Mouse (Mus musculus) G1E (cell line): ENCODE results near the gene Dusp28. TPM values are rescaled to one million over a fixed set of nuclear protein-coding genes. Genes with fewer than 3 reads are reported as not detected.
A peak's percentile ranks its signal among the peaks of the same experiment; 100 is the strongest.

Experiments
- ATAC-seq: 2 replicates; pipeline ENCODE4 v1.8.0; 2016; ENCODE audit warnings: mild to moderate bottlenecking; ENCODE audit not compliant: insufficient number of reproducible peaks, poor library complexity, low FRiP score, severe bottlenecking; ENCODE audit errors: extremely low read depth
- DNase-seq: peaks from one replicate; pipeline ENCODE4 v3.0.0; 2012; ENCODE audit warnings: low spot score
- H3K27me3 ChIP-seq: 2 replicates; pipeline ENCODE4 v1.6.1; 2012; ENCODE audit warnings: mild to moderate bottlenecking, low read length, inconsistent platforms; ENCODE audit not compliant: insufficient read depth
- H3K36me3 ChIP-seq: replicated peaks from 2 replicates; pipeline ENCODE3; 2012; ENCODE audit warnings: mild to moderate bottlenecking, inconsistent platforms
- H3K4me1 ChIP-seq: 2 replicates; pipeline ENCODE4 v1.6.1; 2012; ENCODE audit warnings: low read depth, low read length, inconsistent platforms, mixed read lengths; ENCODE audit not compliant: insufficient read depth
- H3K4me3 ChIP-seq: 2 replicates; pipeline ENCODE4 v1.5.1; 2012; ENCODE audit warnings: low read depth, mild to moderate bottlenecking, inconsistent platforms, low read length, moderate library complexity, mixed read lengths
- H3K9me3 ChIP-seq: replicated peaks from 2 replicates; pipeline ENCODE4 v1.6.1; 2012; ENCODE audit warnings: inconsistent platforms
- CTCF ChIP-seq: IDR thresholded peaks from 2 replicates; pipeline ENCODE4 v1.5.1; 2012; ENCODE audit warnings: low read depth, low read length, inconsistent platforms, mixed read lengths
- GATA1 ChIP-seq: IDR thresholded peaks from 2 replicates; pipeline ENCODE4 v1.6.1; 2012; ENCODE audit warnings: borderline replicate concordance, low read length, inconsistent platforms, mixed read lengths
- GATA2 ChIP-seq: IDR thresholded peaks from 2 replicates; pipeline ENCODE4 v1.6.1; 2012; ENCODE audit warnings: low read depth, low read length, inconsistent platforms, borderline replicate concordance
- POLR2AphosphoS5 ChIP-seq: IDR thresholded peaks from 2 replicates; pipeline ENCODE4 v1.6.1; 2012; ENCODE audit warnings: low read depth, low read length, inconsistent platforms; ENCODE audit not compliant: insufficient replicate concordance
- TAL1 ChIP-seq: conservative IDR thresholded peaks from 2 replicates; pipeline ENCODE4 v1.6.1; 2012; ENCODE audit warnings: low read depth, low read length, inconsistent platforms, mixed read lengths
- polyA plus RNA-seq: library from polyadenylated mRNA; stranded (reverse); fragments of >175 nt; gene quantifications from 2 replicates; pipeline ENCODE4 v1.2.3, GENCODE M21; 2012
- total RNA-seq, 2 experiments: library from RNA; stranded (forward) in 1 of 2; stranded (reverse) in 1 of 2; fragments of 200-1000 nt in 1 of 2; fragments of >200 nt in 1 of 2; fragmentation: Nextera tagmentation in 1 of 2; gene quantifications; 2 replicates each; pipeline ENCODE4 v1.2.3; 2014 to 2017

Dusp28 gene
- total and polyA plus RNA-seq, 3 experiments = 4.9 to 13.2 (median 8.0) TPM

- Histone ChIP-seq H3K4me3 (peak overlapping the region; percentile 80), H3K27me3 (no peaks in the 10 kb centered on the region), H3K4me1 (peaks cover 57% of the 10 kb centered on the region), H3K9me3 (no peaks in the 10 kb centered on the region), H3K36me3 (peaks cover 53% of the 10 kb centered on the region)
- ATAC-seq = no peak
- peak; percentile 39 for DNase-seq
- no peak for TF ChIP-seq POLR2AphosphoS5
- no peak for TF ChIP-seq GATA2
- TF ChIP-seq TAL1 = no peak
- no peak for TF ChIP-seq CTCF
- TF ChIP-seq GATA1 = no peak
Observed at GRCm38 (mm10) chr1:92911721-92912138, 4.9 kb downstream of the Dusp28 start.

GRCm38 (mm10) chr1:92912286-92912685 lies 5.5 kb downstream of the Dusp28 start:
- Histone ChIP-seq H3K36me3 (peaks cover 59% of the 10 kb centered on the region), H3K4me1 (peaks cover 57% of the 10 kb centered on the region), H3K4me3 (peak overlapping the region; percentile 80; the same call in 1 of the 2 replicates), H3K27me3 (no peaks in the 10 kb centered on the region), H3K9me3 (no peaks in the 10 kb centered on the region)
- ATAC-seq = peak; percentile 15; the same call in 1 of the 2 replicates
- DNase-seq = peak; percentile 58
- TF ChIP-seq POLR2AphosphoS5 (no peak), GATA1 (no peak), GATA2 (no peak), TAL1 (no peak), CTCF (no peak)

- Histone ChIP-seq H3K4me3 (no peak overlapping the region), H3K4me1 (peaks cover 39% of the 10 kb centered on the region), H3K27me3 (no peaks in the 10 kb centered on the region), H3K36me3 (peaks cover 76% of the 10 kb centered on the region), H3K9me3 (no peaks in the 10 kb centered on the region)
- TF ChIP-seq CTCF = no peak
- TF ChIP-seq TAL1 = no peak
- TF ChIP-seq POLR2AphosphoS5 = no peak
- TF ChIP-seq GATA2 = no peak
- no peak for TF ChIP-seq GATA1
- ATAC-seq = no peak
- no peak for DNase-seq
Observed at GRCm38 (mm10) chr1:92914239-92914638, 7.5 kb downstream of the Dusp28 start.

- no peak for TF ChIP-seq GATA1
- TF ChIP-seq CTCF = no peak
- no peak for TF ChIP-seq GATA2
- no peak for TF ChIP-seq TAL1
- TF ChIP-seq POLR2AphosphoS5 = no peak
- peaks cover 84% of the 10 kb centered on the region for H3K36me3 ChIP-seq
- no peak overlapping the region for H3K4me3 ChIP-seq
- H3K27me3 ChIP-seq = no peaks in the 10 kb centered on the region
- no peaks in the 10 kb centered on the region for H3K9me3 ChIP-seq
- no peak for DNase-seq
- H3K4me1 ChIP-seq = peaks cover 36% of the 10 kb centered on the region
- ATAC-seq = no peak
Observed at GRCm38 (mm10) chr1:92914993-92915392, 8.2 kb downstream of the Dusp28 start.

- DNase-seq = no peak
- Histone ChIP-seq H3K4me3 (no peak overlapping the region), H3K4me1 (peaks cover 33% of the 10 kb centered on the region), H3K9me3 (no peaks in the 10 kb centered on the region), H3K36me3 (peaks cover 100% of the 10 kb centered on the region), H3K27me3 (no peaks in the 10 kb centered on the region)
- no peak for TF ChIP-seq POLR2AphosphoS5
- no peak for TF ChIP-seq CTCF
- TF ChIP-seq TAL1 = no peak
- no peak for ATAC-seq
Observed at GRCm38 (mm10) chr1:92916725-92917124, 9.9 kb downstream of the Dusp28 start.

DNA sequence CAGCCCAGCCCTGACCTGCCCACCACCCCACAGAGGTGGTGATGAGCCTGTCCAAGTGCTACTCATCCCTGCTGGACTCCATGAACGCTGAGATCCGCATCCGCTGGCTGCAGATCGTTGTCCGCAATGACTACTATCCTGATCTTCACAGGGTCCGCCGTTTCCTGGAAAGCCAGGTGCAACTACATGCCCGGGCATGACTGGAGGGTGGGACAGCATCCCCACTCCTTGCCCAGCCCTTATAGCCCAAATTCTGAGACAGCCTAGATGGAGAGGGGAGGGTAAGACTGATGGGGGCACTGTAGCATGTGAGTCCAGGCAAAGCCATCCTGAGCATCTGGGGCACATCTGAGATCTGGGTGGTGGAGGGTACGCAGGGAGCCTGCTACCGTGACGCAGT lies 12.4 kb downstream of the Dusp28 start:
- no peaks in the 10 kb centered on the region for H3K9me3 ChIP-seq
- H3K36me3 ChIP-seq = peaks cover 82% of the 10 kb centered on the region
- no peaks in the 10 kb centered on the region; the same call in 1 of the 2 replicates for H3K27me3 ChIP-seq
- H3K4me1 ChIP-seq = peaks cover 18% of the 10 kb centered on the region
- TF ChIP-seq POLR2AphosphoS5 = no peak
- TF ChIP-seq GATA2 = no peak
- no peak for TF ChIP-seq TAL1
- no peak for TF ChIP-seq GATA1
- TF ChIP-seq CTCF = no peak
- ATAC-seq (no peak), DNase-seq (no peak)
- H3K4me3 ChIP-seq = no peak overlapping the region

DNA sequence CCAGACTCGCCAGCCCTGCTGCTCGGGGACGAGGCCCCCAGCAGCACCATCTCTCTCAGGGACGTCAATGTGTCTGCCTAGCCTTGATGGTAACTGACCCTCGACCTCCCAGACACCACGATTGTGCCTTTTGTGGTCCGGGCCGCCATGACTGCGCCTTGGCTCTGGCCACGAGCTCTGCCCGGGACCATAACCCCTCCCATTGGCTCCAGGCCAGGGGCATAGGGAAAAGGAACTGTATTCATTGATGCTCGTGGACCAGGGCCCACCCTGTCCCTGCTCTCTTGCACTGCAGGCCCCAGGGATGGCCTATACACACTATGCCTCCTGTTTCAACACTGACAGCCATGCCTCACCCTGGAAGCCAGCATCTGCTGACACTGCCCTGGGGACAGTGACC lies 13.0 kb downstream of the Dusp28 start:
- peaks cover 75% of the 10 kb centered on the region for H3K36me3 ChIP-seq
- ATAC-seq (no peak), DNase-seq (no peak)

More for the DNA sequence above, 13.0 kb downstream of the Dusp28 start:
- H3K27me3 ChIP-seq = no peaks in the 10 kb centered on the region; the same call in 1 of the 2 replicates
- H3K4me1 ChIP-seq = peaks cover 16% of the 10 kb centered on the region
- no peaks in the 10 kb centered on the region for H3K9me3 ChIP-seq
- TF ChIP-seq POLR2AphosphoS5 (no peak), TAL1 (no peak), CTCF (no peak), GATA2 (no peak), GATA1 (no peak)
- H3K4me3 ChIP-seq = no peak overlapping the region
